Mouse (Mus musculus) spleen, adult 2 months (tissue): ENCODE measurements around the gene Dse.

Experiments used
- CTCF ChIP-seq: fragments of 200-500 bp; IDR thresholded peaks from 2 replicates; pipeline ENCODE4 v1.5.1; 2011; ENCODE audit warnings: mild to moderate bottlenecking, inconsistent platforms; ENCODE audit not compliant: insufficient read depth, insufficient read length, insufficient replicate concordance; ENCODE audit errors: extremely low read depth
- POLR2A ChIP-seq: fragments of 200-500 bp; IDR thresholded peaks from 2 replicates; pipeline ENCODE4 v1.6.1; 2011; ENCODE audit warnings: low read depth, low read length, inconsistent platforms

DNA sequence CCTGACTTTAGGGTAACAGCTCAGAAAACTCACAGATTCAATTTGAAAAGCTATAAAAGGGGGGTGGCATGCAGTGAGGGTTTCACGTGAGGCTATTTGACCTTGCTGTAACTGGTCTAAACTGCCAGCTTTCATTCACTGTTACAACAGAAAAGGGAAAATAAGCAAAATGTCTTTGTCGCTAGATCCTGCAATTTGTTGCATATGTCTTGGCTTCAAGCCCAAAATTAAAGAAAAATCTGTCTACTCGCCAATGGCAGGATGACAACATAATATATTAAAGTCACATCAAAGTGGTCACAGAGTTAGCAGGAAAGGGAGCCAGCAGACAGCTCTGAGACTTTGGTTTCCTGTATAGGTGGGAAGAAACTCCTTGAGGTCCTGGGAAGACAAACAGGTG lies 40.2 kb upstream of the Dse start:
- TF ChIP-seq CTCF (no peak), POLR2A (no peak)
